Comparison of ENCODE assay signal across 8 mouse cellular contexts in genomic region chr5:92493423-92493822, GRCm38 (mm10). TPM values are rescaled to one million over a fixed set of nuclear protein-coding genes. Genes with fewer than 3 reads are reported as not detected.
DNase-seq lines count a peak whose midpoint lies in the region; ATAC-seq and TF ChIP-seq lines count a peak whose summit lies in the region.

No protein-coding gene starts in this region.

- no peaks in the 10 kb centered on the region for H3K27me3 ChIP-seq in liver, adult 2 months (ENCODE audit: control insufficient read depth, insufficient read depth, low read length)
- H3K27me3 ChIP-seq in liver, embryonic 11.5 days (replicated peaks; ENCODE audit: control insufficient read depth, insufficient read depth, low read length) = no peaks in the 10 kb centered on the region
- H3K27me3 ChIP-seq in embryonic facial prominence, embryonic 11.5 days (ENCODE audit: control insufficient read depth, insufficient read depth, low read length) = no peaks in the 10 kb centered on the region

- H3K4me1 ChIP-seq in liver, adult 2 months (ENCODE audit: control insufficient read depth, insufficient read depth, low read length) = peaks cover 49% of the 10 kb centered on the region
- H3K4me1 ChIP-seq in liver, embryonic 11.5 days (replicated peaks; ENCODE audit: control insufficient read depth, insufficient read depth, low read length) = peaks cover 16% of the 10 kb centered on the region
- peaks cover 4% of the 10 kb centered on the region; the same call in 1 of the 2 replicates for H3K4me1 ChIP-seq in embryonic facial prominence, embryonic 11.5 days (ENCODE audit: control insufficient read depth, insufficient read depth, low read length)
- peaks cover 19% of the 10 kb centered on the region for H3K4me1 ChIP-seq in olfactory bulb, adult 2 months (ENCODE audit: control insufficient read depth, insufficient read depth, low read length)

- no peak for ATAC-seq in liver, embryonic 11.5 days (replicated peaks; ENCODE audit: low FRiP score)
- no peak for ATAC-seq in embryonic facial prominence, embryonic 11.5 days (replicated peaks; ENCODE audit: insufficient number of reproducible peaks, low FRiP score, low TSS enrichment, low read depth)

- DNase-seq in liver, adult 2 months (ENCODE audit: extremely low read depth, low read depth, low spot score) = peak; percentile 87
- no peak for DNase-seq in liver, embryonic 11.5 days (ENCODE audit: low spot score)
- peak; percentile 24 for DNase-seq in embryonic facial prominence, embryonic 11.5 days (ENCODE audit: low spot score)
- peak; percentile 73 to 75 for DNase-seq in heart, postnatal 10 days
- no peak for DNase-seq in right cerebral cortex, postnatal 10 days (ENCODE audit: low spot score in 2 of 2)
- no peak for DNase-seq in cerebellum, adult 18-20 months
- DNase-seq in cerebellum, postnatal 25 days = no peak

- peak overlapping the region; percentile 49 for H3K27ac ChIP-seq in liver, adult 2 months (replicated peaks; ENCODE audit: insufficient read depth, low read depth, low read length)
- H3K27ac ChIP-seq in liver, embryonic 11.5 days (ENCODE audit: low read depth, low read length) = no peak overlapping the region
- 0 out of 2 replicates have a peak overlapping the region, but pooled peaks have one; percentile 20 for H3K27ac ChIP-seq in embryonic facial prominence, embryonic 11.5 days (replicated peaks; ENCODE audit: low read depth, low read length)
- peak overlapping the region; percentile 45 for H3K27ac ChIP-seq in olfactory bulb, adult 2 months (ENCODE audit: insufficient read depth, low read depth, low read length)

- 13% methylated on average over 7 of the region's 7 CpGs for WGBS in liver, adult 2 months
- 73% methylated on average over 7 of the region's 7 CpGs for WGBS in liver, embryonic 11.5 days
- 26% methylated on average over 7 of the region's 7 CpGs for WGBS in embryonic facial prominence, embryonic 11.5 days
- WGBS in olfactory bulb, adult 2 months = 21% methylated on average over 7 of the region's 7 CpGs

- H3K9me3 ChIP-seq in liver, embryonic 11.5 days (ENCODE audit: control insufficient read depth, low read length) = no peaks in the 10 kb centered on the region
- no peaks in the 10 kb centered on the region for H3K9me3 ChIP-seq in embryonic facial prominence, embryonic 11.5 days (replicated peaks; ENCODE audit: control insufficient read depth, low read length)

- peaks cover 31% of the 10 kb centered on the region for H3K79me2 ChIP-seq in liver, adult 2 months (ENCODE audit: control insufficient read depth, insufficient read depth, low read length)

- no peak overlapping the region for H3K4me2 ChIP-seq in liver, embryonic 11.5 days
- no peak overlapping the region for H3K4me2 ChIP-seq in embryonic facial prominence, embryonic 11.5 days (ENCODE audit: low read depth, low read length)

- no peak for TF ChIP-seq CTCF in liver, adult 2 months (IDR thresholded peaks at IDR 0.05; ENCODE audit: low read depth, low read length)
- TF ChIP-seq CTCF in olfactory bulb, adult 2 months (IDR thresholded peaks at IDR 0.05; ENCODE audit: insufficient read depth, low read depth, low read length) = no peak

- no peak overlapping the region for H3K4me3 ChIP-seq in liver, adult 2 months (ENCODE audit: insufficient read depth, low read depth, low read length)
- H3K4me3 ChIP-seq in liver, embryonic 11.5 days (ENCODE audit: low read depth, low read length) = no peak overlapping the region
- no peak overlapping the region for H3K4me3 ChIP-seq in embryonic facial prominence, embryonic 11.5 days (ENCODE audit: low read depth, low read length)
- H3K4me3 ChIP-seq in olfactory bulb, adult 2 months (ENCODE audit: insufficient read depth, low read depth, low read length) = no peak overlapping the region

- H3K36me3 ChIP-seq in liver, adult 2 months (ENCODE audit: control insufficient read depth, insufficient read depth, low read length) = peaks cover 5% of the 10 kb centered on the region
- no peaks in the 10 kb centered on the region; the same call in 1 of the 2 replicates for H3K36me3 ChIP-seq in liver, embryonic 11.5 days (ENCODE audit: control insufficient read depth, insufficient read depth, low read length)
- H3K36me3 ChIP-seq in embryonic facial prominence, embryonic 11.5 days (replicated peaks; ENCODE audit: control insufficient read depth, insufficient read depth, low read depth, low read length) = no peaks in the 10 kb centered on the region

- no peak for TF ChIP-seq POLR2A in liver, adult 2 months (IDR thresholded peaks at IDR 0.05; ENCODE audit: extremely low read depth, insufficient read depth, low read length)
- TF ChIP-seq POLR2A in olfactory bulb, adult 2 months (IDR thresholded peaks at IDR 0.05; ENCODE audit: insufficient read depth, low read depth, low read length) = no peak

- peak overlapping the region; percentile 15; the same call in 1 of the 2 replicates for H3K9ac ChIP-seq in liver, adult 2 months (ENCODE audit: low read depth, low read length)
- no peak overlapping the region for H3K9ac ChIP-seq in liver, embryonic 11.5 days (ENCODE audit: low read depth, low read length)
- H3K9ac ChIP-seq in embryonic facial prominence, embryonic 11.5 days (replicated peaks; ENCODE audit: low read length) = no peak overlapping the region

- intact Hi-C loops in heart, postnatal 10 days (cut with DNase I) = loop anchor here (10.0 kb wide), 1 partner anchor 179 kb away; the partner anchor contains the start of gene Sdad1

RNA-seq across cellular contexts. Expression of gene Scarb2, which starts 13.2 kb away (rescaled TPM):
- 112 and 122 TPM in 2 replicates for total RNA-seq in liver, adult 2 months (2014; rRNA removed)
- 28.5 and 32.4 TPM in 2 replicates for polyA plus RNA-seq in liver, adult 2 months (2012; rRNA removed)
- 5.7 and 7.0 TPM in 2 replicates for polyA plus RNA-seq in liver, embryonic 11.5 days (2014; fragmentation: Nextera tagmentation; extraction: Ambion mirVana)
- polyA plus RNA-seq in embryonic facial prominence, embryonic 11.5 days (2014; fragmentation: Nextera tagmentation; extraction: Ambion mirVana) = 8.7 and 9.7 TPM in 2 replicates
- total RNA-seq in heart, postnatal 10 days (2021) = 10 to 100 TPM; 93.1 to 98.1 TPM
- 78.7 and 130 TPM in 2 replicates for polyA plus RNA-seq in olfactory bulb, adult 2 months (2012; ENCODE audit: insufficient read depth, insufficient read length, low replicate concordance, missing spikeins)

RNA-seq across cellular contexts. Expression of gene Nup54, which starts 58.4 kb away (rescaled TPM):
- total RNA-seq in liver, adult 2 months (2014; rRNA removed) = 20.0 and 21.9 TPM in 2 replicates
- polyA plus RNA-seq in liver, adult 2 months (2012; rRNA removed) = 13.4 and 13.7 TPM in 2 replicates
- 72.5 and 82.5 TPM in 2 replicates for polyA plus RNA-seq in liver, embryonic 11.5 days (2014; fragmentation: Nextera tagmentation; extraction: Ambion mirVana)
- polyA plus RNA-seq in embryonic facial prominence, embryonic 11.5 days (2014; fragmentation: Nextera tagmentation; extraction: Ambion mirVana) = 69.5 and 75.7 TPM in 2 replicates
- total RNA-seq in heart, postnatal 10 days (2021) = 10 to 100 TPM; 20.7 to 27.0 TPM
- polyA plus RNA-seq in olfactory bulb, adult 2 months (2012; ENCODE audit: insufficient read depth, insufficient read length, low replicate concordance, missing spikeins) = not detected in 2 replicates

Comparison
In these comparisons a context has a peak if more than half of its experiments do, and no peak if none do; other contexts are left out.
1. DNase-seq: peak in liver, adult 2 months (single experiment), embryonic facial prominence, embryonic 11.5 days (single experiment) and heart, postnatal 10 days (2 of 2); none in liver, embryonic 11.5 days (single experiment), right cerebral cortex, postnatal 10 days (0 of 2), cerebellum, adult 18-20 months (0 of 2) and cerebellum, postnatal 25 days (0 of 2).
2. RNA of gene Nup54, which starts 58.4 kb away (polyA plus RNA-seq): 69.5 to 75.7 TPM in embryonic facial prominence, embryonic 11.5 days, 72.5 to 82.5 TPM in liver, embryonic 11.5 days and 13.4 to 13.7 TPM in liver, adult 2 months; not detected in olfactory bulb, adult 2 months; every median in the first group is over 10 times any median in the second.